Mouse (Mus musculus) ovary, postnatal 36 days (tissue): Measurements from ENCODE around the gene Rpusd3.

ENCODE experiments used
- DNase-seq: peaks from one replicate; pipeline ENCODE4 v3.0.0; 2022; ENCODE audit warnings: low spot score, mixed read lengths

The Rpusd3 gene

GRCm38 (mm10) chr6:113385160-113385714 lies 33.9 kb downstream of the Rpusd3 start:
- DNase-seq = no peak

- no peak for DNase-seq
Measured at GRCm38 (mm10) chr6:113384351-113384927, 34.7 kb downstream of the Rpusd3 start.

GRCm38 (mm10) chr6:113380480-113380879 lies 38.7 kb downstream of the Rpusd3 start:
- no peak for DNase-seq

GRCm38 (mm10) chr6:113379246-113379645 lies 39.9 kb downstream of the Rpusd3 start:
- no peak for DNase-seq

GRCm38 (mm10) chr6:113377496-113378385 lies 41.4 kb downstream of the Rpusd3 start, which contains the start of the genes Tada3 and Arpc4:
Gene Tada3 (minus strand): TSS chr6:113377883.
Gene Arpc4 (plus strand): TSS chr6:113378115.
- DNase-seq = peak; percentile 89

- no peak for DNase-seq
Measured at GRCm38 (mm10) chr6:113377172-113377495, 42.0 kb downstream of the Rpusd3 start.

GRCm38 (mm10) chr6:113373491-113373890 lies 45.6 kb downstream of the Rpusd3 start:
- no peak for DNase-seq

GRCm38 (mm10) chr6:113370194-113370929 lies 48.8 kb downstream of the Rpusd3 start:
- no peak for DNase-seq

GRCm38 (mm10) chr6:113368577-113368976 lies 50.6 kb downstream of the Rpusd3 start:
- DNase-seq = no peak

- no peak for DNase-seq
Measured at GRCm38 (mm10) chr6:113368124-113368523, 51.0 kb downstream of the Rpusd3 start.

- no peak for DNase-seq
Measured at GRCm38 (mm10) chr6:113367574-113367973, 51.6 kb downstream of the Rpusd3 start.

GRCm38 (mm10) chr6:113366639-113367038 lies 52.5 kb downstream of the Rpusd3 start:
- no peak for DNase-seq
